Mouse (Mus musculus) 3T3-L1 (cell line): ENCODE data around the gene Lgals3bp.
A peak's percentile ranks its signal among the peaks of the same experiment; 100 is the strongest.

ENCODE experiments used
- DNase-seq: peaks from one replicate; pipeline ENCODE4 v3.0.0-alpha.2; 2015; ENCODE audit warnings: low read depth, low spot score

The Lgals3bp gene

DNA sequence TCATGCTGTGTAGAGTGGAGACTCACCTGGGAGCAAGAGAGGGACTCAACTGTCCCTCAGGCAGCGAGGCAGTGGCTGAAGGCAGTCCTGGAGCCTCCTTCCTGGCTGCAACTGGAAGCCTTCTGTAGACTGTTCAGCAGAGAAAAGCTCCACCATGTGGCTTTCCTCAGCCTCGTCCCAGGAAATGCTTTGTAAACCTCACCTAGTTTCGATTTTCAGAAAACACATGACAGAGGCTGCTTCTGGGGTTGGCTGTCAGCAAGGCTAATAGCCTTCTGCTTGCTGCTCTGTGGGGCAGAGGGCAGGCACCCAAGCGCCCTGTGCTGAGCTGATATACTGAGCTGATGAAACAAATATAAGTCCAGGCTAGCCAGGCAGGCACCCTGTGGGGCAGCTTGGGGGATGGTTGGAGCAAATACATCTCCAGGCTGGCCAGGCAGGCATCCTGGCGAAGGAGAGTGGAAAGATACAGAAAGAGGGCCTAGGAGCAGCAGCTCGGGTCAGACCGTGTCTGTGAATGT is at the start of gene Lgals3bp:
Gene Lgals3bp, minus strand, starts transcription at position 333 of the 521 bp plus-strand sequence.
- DNase-seq, result peak; percentile 94

DNA sequence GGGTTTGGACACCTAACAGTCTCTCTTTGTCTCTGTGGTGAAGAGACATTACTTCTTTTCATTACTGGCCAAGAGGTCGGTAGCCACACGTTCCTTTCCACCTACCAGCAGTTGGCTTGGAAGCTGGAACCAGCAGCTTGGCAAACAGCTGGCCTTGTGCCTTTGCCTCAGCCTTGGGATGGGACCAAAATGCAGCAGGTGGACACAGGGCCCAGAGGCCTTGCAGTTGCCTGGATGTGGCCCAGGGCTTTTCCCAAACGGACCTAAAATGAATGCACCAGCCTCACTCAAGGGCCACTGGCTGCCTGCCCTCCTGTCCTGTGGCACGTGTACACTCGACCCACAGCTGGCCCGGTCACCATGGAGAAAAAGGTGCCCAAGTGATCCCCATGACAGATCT is 49.3 kb upstream of the Lgals3bp start:
- no peak for DNase-seq

DNA sequence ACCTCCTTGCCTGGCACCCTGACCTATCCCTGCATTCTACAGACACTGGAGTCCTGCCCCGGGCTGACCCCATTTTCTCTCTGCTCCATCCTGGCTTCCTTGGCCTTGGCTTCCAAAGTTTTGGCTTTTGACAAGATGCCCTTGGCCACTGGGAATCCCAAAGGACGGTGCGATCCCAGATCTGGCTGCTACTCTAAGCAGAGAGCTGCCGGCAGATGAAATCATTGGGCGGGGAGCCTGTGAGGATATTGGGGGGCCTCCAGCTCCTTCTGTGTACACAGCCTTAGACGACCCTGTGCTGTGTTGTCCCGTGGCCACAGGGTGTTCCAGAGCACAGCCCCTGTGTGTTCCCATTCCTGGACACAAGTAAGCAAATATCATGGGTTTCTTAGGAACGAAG is 46.5 kb upstream of the Lgals3bp start:
- no peak for DNase-seq

DNA sequence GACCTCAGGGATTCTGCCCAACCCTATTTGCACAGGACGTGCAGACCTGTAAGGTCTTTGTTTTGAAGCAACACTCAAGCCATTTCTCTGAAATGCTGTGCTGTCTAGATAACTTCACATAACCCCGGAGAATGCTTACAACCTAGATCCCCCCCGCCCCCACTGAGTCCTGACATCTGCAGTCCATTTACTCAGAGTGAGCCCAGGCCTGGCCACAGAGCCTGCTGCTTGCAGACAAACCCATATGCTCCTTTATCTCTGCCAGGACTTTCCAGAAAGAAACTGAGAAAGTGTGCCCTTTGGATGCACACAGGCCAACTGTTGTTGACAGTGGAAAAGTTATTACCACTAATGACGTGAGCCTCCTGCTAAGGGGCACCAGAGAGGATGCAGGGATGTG is 45.5 kb upstream of the Lgals3bp start:
- no peak for DNase-seq

DNA sequence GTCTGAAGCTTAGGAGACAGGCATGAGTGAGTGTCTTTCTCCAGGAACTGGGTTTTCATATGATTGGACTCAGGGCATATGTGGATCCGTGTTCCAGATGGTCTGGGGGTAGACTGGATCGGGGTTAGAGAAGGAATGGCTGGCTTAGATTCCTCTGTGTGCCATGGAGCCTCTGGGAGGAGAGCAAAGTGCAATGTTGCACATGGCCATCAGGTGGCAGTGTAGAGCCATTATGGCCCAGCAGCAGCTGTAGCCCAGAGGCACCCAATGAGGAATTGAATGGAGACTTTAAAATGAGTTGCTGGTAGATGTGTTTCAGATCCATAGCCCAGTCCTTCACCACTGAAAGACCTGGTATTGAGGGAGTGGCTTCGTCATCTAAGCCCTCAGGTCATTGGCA is 44.0 kb upstream of the Lgals3bp start:
- DNase-seq, result peak; percentile 87

DNA sequence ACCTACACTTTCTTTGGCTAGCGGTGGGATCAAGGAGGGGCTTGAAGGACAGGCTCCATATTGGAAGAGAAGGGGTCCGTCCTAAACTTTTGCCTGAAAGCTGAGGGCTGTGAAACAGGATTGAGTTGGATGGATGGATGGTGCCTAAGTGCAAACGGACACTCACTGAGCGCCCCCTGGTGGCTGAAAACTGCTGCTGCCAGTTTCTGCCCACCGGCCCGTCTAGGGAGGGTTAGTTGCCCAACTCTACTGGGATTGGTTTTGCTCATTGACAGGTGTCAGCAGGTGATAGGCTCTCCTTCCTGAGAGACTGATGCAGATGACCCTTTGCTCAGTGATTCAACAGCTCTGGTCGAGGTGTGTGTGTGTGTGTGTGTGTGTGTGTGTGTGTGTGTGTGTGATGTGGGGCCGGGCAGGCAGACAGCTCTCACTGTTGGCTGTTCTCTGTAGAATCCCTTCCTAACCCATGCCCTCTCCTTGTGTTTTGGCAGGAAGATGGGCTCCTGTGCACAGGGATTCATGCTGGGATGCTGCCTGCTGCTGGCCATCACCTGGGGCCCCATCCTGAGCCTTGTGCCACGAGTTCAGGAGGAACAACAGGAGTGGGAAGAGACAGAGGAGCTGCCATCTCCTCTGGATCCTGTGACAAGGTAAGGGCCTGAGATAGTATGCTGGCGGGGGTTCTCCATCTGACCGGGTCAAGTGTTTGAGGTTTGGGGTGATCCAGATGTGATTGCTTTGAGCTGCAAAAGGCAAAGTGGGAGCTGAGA is 41.5 kb upstream of the Lgals3bp start:
- peak; percentile 77 for DNase-seq

DNA sequence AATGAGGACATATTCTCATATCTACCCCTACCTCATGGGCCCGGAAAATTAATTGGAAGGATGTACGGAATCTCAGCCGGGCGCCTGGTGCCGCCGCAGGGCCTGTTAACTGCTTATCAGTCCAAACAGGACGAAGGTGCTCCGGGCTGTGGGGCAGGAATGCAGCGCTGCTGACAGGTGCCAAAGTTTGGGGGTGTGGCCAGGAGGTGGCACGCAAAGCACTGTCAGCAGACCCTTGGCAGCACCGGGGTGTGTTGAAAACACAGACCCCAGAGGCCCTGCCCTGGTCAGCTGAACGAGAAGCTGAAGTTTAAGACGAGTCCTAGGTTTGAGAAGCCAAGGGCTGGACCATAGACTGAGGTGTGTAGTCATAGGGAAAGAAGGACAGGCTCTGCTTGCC is 40.8 kb upstream of the Lgals3bp start:
- DNase-seq, result no peak

DNA sequence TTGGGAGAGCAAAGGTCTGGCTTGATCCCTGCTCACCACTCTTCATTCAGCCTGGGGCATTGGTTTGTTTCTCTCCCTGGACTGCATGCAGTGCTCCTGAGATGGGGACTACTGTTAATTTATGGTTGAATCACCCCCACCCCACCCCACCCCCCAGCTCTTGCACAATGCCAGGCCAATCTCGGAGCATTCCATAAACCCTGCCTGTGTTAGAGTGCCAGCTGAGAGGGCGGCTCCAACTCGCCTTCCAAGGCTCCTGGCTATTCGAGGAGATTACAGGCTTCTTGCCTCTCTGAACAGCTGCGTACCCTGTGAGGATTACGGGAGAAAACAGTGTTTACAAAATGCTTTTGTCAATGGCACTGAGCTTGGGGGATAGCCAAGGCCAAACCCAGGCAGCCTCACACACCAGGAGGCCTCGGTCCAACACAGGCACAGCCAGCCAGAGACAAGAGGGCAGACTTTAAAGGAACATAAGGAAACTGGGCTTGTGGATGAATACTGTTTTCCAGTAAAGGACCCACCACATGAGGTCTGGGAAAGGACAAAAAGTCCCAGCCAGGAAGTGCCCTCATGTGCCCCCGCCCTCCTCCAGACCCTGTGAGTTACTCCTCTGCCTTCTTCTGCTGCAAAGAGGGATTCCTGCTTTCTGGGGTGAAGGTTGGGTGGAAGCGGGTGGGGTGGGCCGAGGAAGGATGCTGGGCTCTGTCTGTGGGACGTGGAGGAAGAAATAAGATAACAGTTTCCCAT is 36.9 kb upstream of the Lgals3bp start:
- peak; percentile 91 for DNase-seq

DNA sequence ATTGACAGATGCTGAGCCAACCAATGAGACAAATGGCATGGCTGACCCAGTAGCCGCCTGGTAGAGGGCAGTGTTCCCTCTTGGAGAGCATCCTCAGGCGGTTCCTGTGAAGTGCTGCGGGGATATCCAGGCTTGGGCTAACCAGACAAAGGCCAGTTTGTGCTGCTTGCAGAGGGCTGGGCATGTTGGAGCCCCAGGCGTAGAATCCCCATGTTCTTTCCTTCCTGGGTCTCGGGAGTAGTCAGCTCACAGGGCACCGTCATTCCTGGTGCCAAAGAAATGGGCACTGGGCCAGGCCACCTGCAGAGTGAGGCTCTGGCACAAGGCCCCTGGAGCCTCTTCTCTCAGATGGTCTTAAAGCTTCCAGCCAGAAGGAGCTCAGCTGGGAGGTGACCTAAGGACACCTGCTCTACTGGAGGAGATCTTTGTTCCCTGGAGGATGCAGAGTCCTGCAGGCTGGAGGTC is 34.6 kb upstream of the Lgals3bp start:
- DNase-seq, result no peak

DNA sequence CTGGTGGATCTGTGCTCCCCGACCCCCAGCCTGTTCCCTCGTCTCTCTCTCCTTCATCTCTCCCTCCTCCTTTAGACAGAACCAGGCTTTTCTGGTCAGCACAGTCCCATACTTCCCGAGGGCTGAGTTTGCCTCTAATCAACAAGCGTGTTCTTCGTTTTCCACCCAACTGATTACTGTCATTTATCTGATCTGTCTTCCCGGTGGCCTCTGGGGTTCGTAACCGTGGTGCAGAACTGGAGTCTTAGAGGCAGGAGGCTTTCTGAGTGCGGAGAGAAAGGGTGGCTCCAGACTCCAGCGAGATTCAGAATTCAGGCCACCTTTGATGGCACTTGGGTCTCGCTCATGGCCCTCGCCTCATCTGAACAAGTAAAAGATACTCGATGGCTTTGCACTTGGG is 32.2 kb upstream of the Lgals3bp start:
- DNase-seq, result no peak

DNA sequence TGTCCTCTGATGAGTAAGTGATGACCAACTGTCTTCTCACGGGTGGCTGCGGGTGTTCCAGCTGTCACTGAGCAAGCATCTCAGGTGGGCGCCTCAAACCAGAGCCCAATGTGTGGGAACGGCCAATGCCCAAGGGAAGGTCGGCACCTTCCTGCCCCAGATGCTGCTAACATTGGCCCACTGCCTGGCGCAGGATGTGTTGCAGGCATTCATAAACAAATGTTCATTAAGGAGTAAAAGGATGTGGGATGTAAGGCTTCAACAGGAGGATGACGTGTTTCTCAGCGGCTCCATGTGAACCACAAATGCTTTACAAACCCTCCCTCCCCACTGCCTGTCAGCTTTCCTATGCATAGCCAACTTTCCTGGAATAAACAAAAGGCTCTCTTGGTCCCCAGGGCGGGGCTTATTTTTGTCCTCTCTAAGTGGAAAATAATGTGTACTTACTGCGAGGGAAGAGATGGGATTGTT is 31.5 kb upstream of the Lgals3bp start:
- DNase-seq, result no peak

DNA sequence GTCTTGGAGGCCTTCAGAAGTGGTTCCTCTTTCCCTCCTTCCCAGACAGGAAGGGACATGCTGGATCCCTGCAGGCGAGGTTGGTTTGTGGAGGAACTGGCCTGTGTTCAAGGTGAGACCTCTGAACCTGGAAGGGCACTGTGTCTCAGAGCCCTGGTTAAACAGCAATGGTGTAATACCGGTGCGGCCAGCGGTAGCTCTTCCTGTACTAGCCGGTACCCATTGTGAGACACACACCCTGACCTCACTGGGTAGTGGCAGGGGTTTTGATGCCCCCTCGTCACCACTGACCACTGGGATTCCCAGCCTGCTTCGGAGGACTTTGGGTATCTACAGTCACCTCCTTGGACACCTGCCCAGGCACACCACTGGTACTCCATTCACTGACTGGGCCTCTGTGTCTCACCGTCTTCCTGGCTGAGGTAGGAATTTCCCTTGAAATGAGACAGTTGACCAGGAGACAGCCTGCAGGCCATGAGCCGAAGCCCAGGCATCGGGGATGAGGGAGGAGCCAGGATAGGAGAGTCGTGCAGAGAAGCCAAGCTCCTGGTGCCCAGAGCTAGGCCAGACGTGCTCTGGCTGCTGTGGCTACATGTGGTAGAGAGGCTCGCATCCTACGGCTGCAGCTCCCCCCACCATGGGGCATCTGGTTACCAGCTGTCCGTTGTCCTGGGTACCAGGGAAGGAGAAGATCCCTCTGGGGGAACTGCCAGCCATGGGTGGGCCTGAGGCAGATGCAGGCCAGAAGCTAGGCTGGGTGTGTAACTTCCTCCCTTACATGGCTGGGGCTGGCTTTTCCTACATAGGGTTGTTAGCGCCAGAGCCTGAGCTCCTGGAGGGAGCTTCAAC is 29.4 kb upstream of the Lgals3bp start:
- peak; percentile 73 for DNase-seq

DNA sequence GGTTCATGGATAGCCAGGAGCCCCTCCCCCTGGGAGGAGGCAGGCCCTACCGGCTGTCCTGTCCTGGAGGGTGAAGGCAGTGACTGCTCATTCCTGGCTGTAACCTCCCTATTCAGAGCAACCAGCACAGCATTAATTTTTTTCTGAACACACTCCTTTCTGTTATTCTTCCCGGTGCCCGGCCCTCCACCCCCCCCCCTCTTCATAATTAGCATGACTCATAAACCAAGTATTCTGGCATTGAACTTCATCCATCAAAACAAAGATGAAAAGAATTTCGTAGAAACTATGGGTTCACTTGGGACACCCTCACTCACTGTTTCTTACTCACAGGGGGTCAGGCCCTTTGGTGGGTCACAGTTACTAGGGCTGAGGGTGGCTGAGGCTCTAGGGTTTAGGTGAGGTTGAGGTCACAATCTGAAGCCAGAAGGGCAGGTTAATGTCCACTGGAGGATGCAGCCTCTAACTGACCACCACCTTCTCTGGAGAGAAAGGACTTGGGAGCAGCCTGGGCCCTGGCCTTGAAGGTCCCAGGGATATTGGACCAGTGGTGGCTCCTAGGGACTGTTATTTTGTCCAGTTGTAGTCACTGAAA is 28.5 kb upstream of the Lgals3bp start:
- peak; percentile 82 for DNase-seq

DNA sequence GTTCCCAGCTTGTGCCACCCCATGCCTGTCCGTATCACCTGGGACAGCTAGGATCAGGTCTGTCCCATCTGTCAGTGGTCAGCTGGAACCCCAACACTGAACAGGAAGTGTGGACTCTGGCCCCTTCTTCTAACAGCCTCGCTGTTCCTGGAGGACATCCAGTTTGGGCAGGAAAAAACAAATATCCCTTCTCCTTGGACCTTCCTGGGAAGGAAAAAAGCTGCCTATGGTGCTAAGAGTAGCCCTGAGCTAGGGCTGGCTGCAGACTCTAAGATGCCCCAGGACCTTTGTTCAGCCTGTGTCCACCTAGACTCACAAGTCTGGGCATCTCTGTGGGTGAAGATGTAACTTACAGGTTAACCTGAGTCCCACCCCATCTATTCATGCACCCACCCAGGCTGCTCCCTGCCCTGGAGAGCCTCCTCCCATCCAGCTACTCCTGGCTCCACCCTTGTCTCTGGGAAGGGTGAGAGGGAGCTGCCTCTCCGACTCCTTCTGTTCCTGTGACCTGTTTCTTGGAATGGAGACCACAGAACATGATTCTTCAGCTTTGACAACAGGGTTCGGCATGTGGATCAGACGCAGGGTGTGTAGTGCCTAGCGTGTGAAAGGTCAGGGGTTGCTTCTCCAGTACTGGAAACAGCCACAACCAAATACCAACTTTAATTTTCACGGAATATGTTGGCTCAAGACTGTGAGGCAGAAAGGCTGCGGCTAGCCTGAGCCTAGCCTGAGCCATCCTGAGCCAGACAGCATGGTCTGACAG is 27.2 kb upstream of the Lgals3bp start:
- peak; percentile 49 for DNase-seq

DNA sequence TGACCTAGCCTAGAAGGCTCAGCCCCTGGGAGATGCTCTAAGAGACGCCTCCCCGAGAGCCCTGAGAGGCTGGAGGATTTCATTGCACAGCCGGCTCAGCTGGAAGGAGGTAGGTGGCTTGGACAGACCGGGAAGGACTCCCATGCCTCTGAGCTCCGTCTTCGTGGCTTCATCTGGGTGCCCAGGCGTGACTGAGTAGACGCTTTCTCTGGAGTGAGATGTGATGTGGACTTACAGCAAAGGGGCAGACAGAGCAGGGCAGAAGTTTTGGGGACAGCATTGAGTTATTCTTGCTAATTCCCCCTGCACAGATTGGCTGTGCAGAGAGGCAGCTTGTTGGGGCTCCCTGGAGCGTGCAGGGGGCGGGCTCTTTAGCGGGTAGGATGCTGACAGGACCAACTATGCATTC is 26.6 kb upstream of the Lgals3bp start:
- DNase-seq, result peak; percentile 34

DNA sequence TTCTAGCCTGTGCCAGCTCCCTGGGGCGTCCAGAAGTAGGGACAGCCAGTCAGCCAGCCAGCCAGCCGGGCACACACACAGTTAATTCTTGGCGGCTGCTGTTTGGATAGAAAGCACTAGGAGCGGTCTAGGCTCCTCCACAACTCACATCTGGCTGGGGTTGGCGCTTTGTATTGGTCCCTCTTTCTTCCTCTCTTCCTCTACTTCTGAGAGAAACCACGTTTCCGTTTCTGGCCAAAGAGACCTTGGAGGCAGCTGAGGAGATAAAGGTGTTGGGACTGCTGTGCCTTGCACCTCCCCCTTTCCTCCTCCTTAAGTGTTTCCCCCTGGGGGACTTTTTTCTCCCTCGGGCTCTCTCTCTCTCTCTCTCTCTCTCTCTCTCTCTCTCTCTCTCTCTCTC is 26.1 kb upstream of the Lgals3bp start, which contains the start of gene C1qtnf1:
Gene C1qtnf1, plus strand, starts transcription at position 218 of the 400 bp plus-strand sequence.
- DNase-seq, result peak; percentile 60

DNA sequence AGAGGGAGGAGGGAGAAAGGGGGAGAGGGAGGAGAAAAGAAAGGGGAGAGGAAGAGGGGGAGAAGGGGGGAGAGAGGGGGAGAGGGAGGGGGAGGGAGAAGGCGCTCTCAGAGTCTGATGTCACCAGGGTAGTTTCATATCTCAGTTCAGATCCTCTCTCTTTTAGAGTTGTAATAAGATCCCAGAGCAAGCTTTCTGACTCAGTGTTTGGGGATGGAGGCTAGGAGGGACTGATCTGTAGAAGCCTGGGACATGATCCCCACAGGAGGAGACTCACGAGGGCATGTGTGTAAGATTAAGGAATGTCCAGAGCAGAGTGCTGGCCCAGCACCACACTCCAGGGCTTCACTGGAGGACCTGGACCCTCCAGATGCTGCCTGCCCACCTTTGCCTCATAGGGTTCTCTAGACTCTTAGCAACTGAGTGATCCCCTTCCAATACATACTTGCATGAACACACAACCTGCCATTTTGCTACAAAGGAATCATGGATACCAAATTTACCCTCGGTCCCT is 25.4 kb upstream of the Lgals3bp start:
- DNase-seq, result peak; percentile 83

DNA sequence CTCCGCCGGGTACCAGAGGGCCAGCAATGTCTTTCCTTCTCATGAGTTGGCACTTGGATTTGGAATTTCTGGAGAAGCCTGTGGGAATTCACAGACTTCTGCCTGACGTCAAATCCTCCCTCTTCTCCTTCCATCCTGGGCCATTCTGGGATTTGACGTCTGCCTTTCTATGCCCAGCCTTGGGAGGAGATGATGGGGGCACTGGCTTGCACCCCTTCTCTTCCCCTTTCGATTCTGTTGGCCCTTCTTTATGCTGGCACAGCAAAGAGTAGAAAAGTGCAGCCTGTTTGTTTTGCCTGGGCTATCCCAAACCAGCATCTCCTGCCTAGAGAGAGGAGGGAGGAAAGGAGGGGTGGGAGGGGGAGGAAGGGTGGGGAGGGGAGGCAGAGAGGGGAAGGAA is 24.9 kb upstream of the Lgals3bp start:
- DNase-seq, result no peak

DNA sequence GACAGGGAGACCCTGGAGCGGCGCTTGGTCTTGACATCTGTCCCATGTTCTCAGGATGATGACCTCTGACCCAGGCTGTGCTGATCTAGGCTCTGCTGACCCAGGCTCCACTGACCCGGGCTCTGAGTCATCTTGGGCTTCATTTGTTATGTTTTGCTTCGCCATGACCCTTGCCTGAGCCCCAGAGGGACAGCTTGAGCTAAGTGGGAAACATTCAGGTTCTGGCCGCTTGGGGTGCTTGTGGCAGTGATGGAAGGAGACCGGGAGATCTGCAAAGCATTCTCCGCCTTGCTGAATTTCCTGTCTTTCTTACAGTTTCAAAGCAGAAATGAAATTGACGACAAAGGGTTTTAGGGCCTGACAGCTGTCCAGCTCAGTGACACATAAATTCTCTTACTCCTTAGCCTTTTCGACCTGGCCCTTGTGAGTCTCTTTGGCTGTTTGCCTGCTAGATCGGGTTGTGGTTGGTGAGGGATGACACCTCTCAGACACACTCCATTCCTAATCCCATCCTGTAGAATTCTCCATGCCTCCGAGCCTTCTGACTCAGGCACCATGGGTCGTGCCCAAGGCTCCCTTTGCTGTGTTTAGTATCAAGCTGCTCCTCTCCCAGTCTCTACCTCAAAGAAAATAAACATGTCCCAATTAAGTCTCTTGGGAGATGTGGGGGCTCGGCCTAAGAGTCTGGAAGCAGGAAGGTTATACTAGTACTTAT is 22.9 kb upstream of the Lgals3bp start:
- peak; percentile 82 for DNase-seq
